Mouse (Mus musculus): ENCODE data around the gene Clnk. TPM values are rescaled to one million over a fixed set of nuclear protein-coding genes. Genes with fewer than 3 reads are reported as not detected.

Gene Clnk
- polyA plus RNA-seq, 1 experiment from 2014 or later, result 0.31 TPM

GRCm38 (mm10) chr5:38875403-38875802 lies 1.2 kb downstream of the Clnk start:
- no peaks in the 10 kb centered on the region for H3K36me3 ChIP-seq
- no peaks in the 10 kb centered on the region for H3K4me1 ChIP-seq
- H3K4me3 ChIP-seq, result no peak overlapping the region
- no peak overlapping the region for H3K4me2 ChIP-seq
- 47% methylated on average over 3 of the region's 3 CpGs for WGBS
- no peaks in the 10 kb centered on the region for H3K9me3 ChIP-seq
- H3K9ac ChIP-seq, result no peak overlapping the region
- no peak for ATAC-seq (ENCODE audit: insufficient number of reproducible peaks, low FRiP score, low TSS enrichment, low read depth)
- H3K27me3 ChIP-seq, result no peaks in the 10 kb centered on the region
- H3K27ac ChIP-seq, result no peak overlapping the region

DNA sequence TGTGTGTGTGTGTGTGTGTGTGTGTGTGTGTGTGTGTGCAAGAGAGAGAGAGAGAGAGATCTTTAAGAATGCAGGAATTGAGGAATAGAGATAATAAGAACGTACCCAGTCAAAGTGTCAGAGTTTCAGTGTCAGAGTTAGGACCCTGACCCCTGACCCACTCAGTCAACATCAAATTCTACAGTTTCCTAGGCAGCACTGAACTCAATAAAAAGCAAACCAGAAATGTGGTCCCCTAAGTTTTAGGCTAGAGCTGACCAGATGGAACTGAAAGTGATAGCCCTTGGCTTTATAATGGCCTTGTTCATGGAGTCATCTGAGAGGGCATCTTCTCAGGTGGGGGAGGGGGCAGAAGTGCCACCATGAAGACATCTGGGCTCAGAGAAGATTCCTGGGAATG lies 1.7 kb downstream of the Clnk start:
- Histone ChIP-seq H3K4me3 (no peak overlapping the region), H3K36me3 (no peaks in the 10 kb centered on the region), H3K9ac (no peak overlapping the region), H3K4me1 (no peaks in the 10 kb centered on the region), H3K27ac (no peak overlapping the region), H3K9me3 (no peaks in the 10 kb centered on the region), H3K4me2 (no peak overlapping the region), H3K27me3 (no peaks in the 10 kb centered on the region)
- 65% methylated on average over 1 of the region's 1 CpGs for WGBS
- no peak for ATAC-seq (ENCODE audit: insufficient number of reproducible peaks, low FRiP score, low TSS enrichment, low read depth)

GRCm38 (mm10) chr5:38872906-38873305 lies 3.7 kb downstream of the Clnk start:
- no peak for ATAC-seq (ENCODE audit: insufficient number of reproducible peaks, low FRiP score, low TSS enrichment, low read depth)
- no peaks in the 10 kb centered on the region for H3K36me3 ChIP-seq
- H3K9ac ChIP-seq, result no peak overlapping the region
- no peak overlapping the region for H3K4me3 ChIP-seq
- H3K4me1 ChIP-seq, result no peaks in the 10 kb centered on the region
- no peak overlapping the region for H3K27ac ChIP-seq
- WGBS, result 96% methylated on average over 3 of the region's 3 CpGs
- H3K27me3 ChIP-seq, result no peaks in the 10 kb centered on the region
- H3K4me2 ChIP-seq, result no peak overlapping the region
- no peaks in the 10 kb centered on the region for H3K9me3 ChIP-seq

GRCm38 (mm10) chr5:38871591-38871990 lies 5.0 kb downstream of the Clnk start:
- H3K27me3 ChIP-seq, result no peaks in the 10 kb centered on the region
- H3K4me3 ChIP-seq, result no peak overlapping the region
- no peaks in the 10 kb centered on the region for H3K36me3 ChIP-seq
- no peaks in the 10 kb centered on the region for H3K9me3 ChIP-seq
- no peak overlapping the region for H3K4me2 ChIP-seq
- H3K9ac ChIP-seq, result no peak overlapping the region
- no peaks in the 10 kb centered on the region for H3K4me1 ChIP-seq
- ATAC-seq (ENCODE audit: insufficient number of reproducible peaks, low FRiP score, low TSS enrichment, low read depth), result no peak
- no peak overlapping the region for H3K27ac ChIP-seq
- 33% methylated on average over 2 of the region's 2 CpGs for WGBS

DNA sequence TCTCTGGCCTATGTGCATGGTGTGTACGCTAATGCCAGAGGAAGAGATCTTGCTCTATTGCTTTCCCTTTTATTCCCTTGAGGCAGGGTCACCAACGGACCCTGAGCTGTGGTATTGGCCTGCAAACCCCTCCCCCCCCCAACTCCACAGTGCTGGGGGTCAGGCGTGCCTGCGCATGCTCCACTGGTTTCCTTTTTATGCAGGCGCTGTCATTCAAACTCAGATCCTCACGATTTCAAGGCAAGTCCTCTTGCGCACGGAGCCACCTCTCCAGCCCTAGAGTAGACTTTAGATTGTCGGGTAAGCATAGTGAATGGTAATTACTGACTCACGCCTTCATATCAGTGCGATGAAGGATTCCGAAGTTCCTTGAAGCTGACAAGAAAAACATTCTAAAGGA lies 6.1 kb downstream of the Clnk start:
- Histone ChIP-seq H3K4me2 (no peak overlapping the region), H3K27me3 (no peaks in the 10 kb centered on the region), H3K4me3 (no peak overlapping the region), H3K9me3 (no peaks in the 10 kb centered on the region), H3K9ac (no peak overlapping the region), H3K36me3 (no peaks in the 10 kb centered on the region), H3K4me1 (no peaks in the 10 kb centered on the region), H3K27ac (no peak overlapping the region)
- no peak for ATAC-seq (ENCODE audit: insufficient number of reproducible peaks, low FRiP score, low TSS enrichment, low read depth)
- WGBS, result 76% methylated on average over 12 of the region's 12 CpGs

DNA sequence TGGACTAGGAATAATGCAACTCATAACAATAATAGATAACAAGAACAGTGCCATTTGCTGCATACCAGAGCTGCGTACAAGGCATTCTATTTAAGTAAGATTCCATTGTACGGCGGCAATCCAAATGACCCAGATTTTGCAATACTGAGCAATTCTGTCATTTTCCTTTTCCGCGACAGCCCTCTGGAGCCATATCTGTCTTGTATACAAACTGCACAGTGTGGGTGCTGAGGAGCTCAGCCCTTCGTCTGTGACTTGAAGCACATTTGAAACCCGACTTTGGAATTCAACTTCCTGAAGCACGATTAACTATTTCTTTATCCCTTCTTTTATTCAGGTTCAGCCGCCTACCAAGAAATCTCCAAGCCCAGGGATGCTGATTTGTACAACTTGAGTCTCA lies 6.6 kb downstream of the Clnk start:
- no peak overlapping the region for H3K4me3 ChIP-seq
- H3K4me1 ChIP-seq, result no peaks in the 10 kb centered on the region
- no peak overlapping the region for H3K4me2 ChIP-seq
- no peak overlapping the region for H3K9ac ChIP-seq
- ATAC-seq (ENCODE audit: insufficient number of reproducible peaks, low FRiP score, low TSS enrichment, low read depth), result no peak
- no peaks in the 10 kb centered on the region for H3K9me3 ChIP-seq
- no peaks in the 10 kb centered on the region for H3K27me3 ChIP-seq
- no peak overlapping the region for H3K27ac ChIP-seq
- no peaks in the 10 kb centered on the region for H3K36me3 ChIP-seq
- WGBS, result 84% methylated on average over 9 of the region's 9 CpGs

GRCm38 (mm10) chr5:38864624-38865023 lies 12.0 kb downstream of the Clnk start:
- Histone ChIP-seq H3K4me3 (no peak overlapping the region), H3K9me3 (no peaks in the 10 kb centered on the region), H3K27ac (no peak overlapping the region), H3K27me3 (no peaks in the 10 kb centered on the region), H3K9ac (no peak overlapping the region), H3K4me1 (no peaks in the 10 kb centered on the region), H3K36me3 (no peaks in the 10 kb centered on the region), H3K4me2 (no peak overlapping the region)
- no peak for ATAC-seq (ENCODE audit: insufficient number of reproducible peaks, low FRiP score, low TSS enrichment, low read depth)
- WGBS, result 88% methylated on average over 6 of the region's 6 CpGs

DNA sequence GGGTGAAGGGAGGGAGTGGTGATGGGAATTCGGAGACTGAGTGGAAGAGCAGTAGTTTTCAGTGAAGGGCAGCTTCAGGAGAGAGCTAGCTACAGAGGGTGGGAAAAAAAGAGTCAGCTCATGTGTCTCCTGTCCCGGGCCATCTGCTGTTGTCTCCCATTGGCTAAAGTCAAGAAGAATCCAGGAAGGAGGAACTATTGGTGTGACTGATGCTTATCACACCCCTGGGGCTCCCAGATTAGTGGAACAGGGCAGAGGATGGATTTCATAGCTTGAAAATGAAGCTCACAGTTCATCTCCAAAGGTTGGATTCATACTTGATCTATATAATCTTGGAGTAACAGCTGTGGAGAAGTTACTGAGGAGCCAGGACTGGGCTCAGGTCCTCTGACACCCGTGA lies 13.6 kb downstream of the Clnk start:
- 50% methylated on average over 3 of the region's 3 CpGs for WGBS
- H3K9me3 ChIP-seq, result no peaks in the 10 kb centered on the region
- no peaks in the 10 kb centered on the region for H3K36me3 ChIP-seq
- no peaks in the 10 kb centered on the region for H3K27me3 ChIP-seq
- no peak overlapping the region for H3K4me2 ChIP-seq
- no peak overlapping the region for H3K9ac ChIP-seq
- H3K4me1 ChIP-seq, result peaks cover 7% of the 10 kb centered on the region
- no peak overlapping the region for H3K27ac ChIP-seq
- H3K4me3 ChIP-seq, result no peak overlapping the region
- no peak for ATAC-seq (ENCODE audit: insufficient number of reproducible peaks, low FRiP score, low TSS enrichment, low read depth)

GRCm38 (mm10) chr5:38862288-38862985 lies 14.2 kb downstream of the Clnk start:
- Histone ChIP-seq H3K36me3 (no peaks in the 10 kb centered on the region), H3K4me1 (peaks cover 11% of the 10 kb centered on the region), H3K27ac (no peak overlapping the region), H3K4me3 (no peak overlapping the region), H3K9ac (no peak overlapping the region), H3K27me3 (no peaks in the 10 kb centered on the region), H3K4me2 (no peak overlapping the region), H3K9me3 (no peaks in the 10 kb centered on the region)
- ATAC-seq (ENCODE audit: insufficient number of reproducible peaks, low FRiP score, low TSS enrichment, low read depth), result no peak
- WGBS, result 51% methylated on average over 13 of the region's 13 CpGs

- ATAC-seq (ENCODE audit: insufficient number of reproducible peaks, low FRiP score, low TSS enrichment, low read depth), result no peak
- Histone ChIP-seq H3K4me2 (no peak overlapping the region), H3K4me3 (no peak overlapping the region), H3K27ac (no peak overlapping the region), H3K9ac (no peak overlapping the region), H3K9me3 (no peaks in the 10 kb centered on the region), H3K36me3 (no peaks in the 10 kb centered on the region), H3K27me3 (no peaks in the 10 kb centered on the region), H3K4me1 (peaks cover 11% of the 10 kb centered on the region)
- WGBS, result 21% methylated on average over 4 of the region's 4 CpGs
Observed at GRCm38 (mm10) chr5:38858015-38858721, 18.4 kb downstream of the Clnk start.

DNA sequence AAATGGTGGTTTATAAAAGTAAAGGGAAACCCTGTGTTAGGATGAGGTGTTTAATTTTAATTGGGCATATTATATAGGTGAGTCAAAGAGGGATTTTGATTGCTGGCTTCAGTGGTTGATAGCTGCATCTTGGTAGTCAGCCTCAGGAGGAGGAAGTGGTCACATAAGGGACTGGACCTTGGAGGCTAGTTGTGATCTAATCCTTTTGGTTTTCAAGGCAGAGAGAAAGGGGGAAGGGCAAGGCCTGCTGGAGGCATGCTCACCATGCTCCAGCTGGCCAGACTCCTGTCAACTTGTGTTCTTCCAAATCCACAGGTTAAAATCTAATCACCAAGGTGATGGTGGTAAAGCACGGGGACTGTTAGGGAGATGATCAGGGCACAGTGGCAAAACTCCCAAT lies 19.0 kb downstream of the Clnk start:
- 39% methylated on average over 1 of the region's 1 CpGs for WGBS
- Histone ChIP-seq H3K4me3 (no peak overlapping the region), H3K36me3 (no peaks in the 10 kb centered on the region), H3K27ac (no peak overlapping the region), H3K9me3 (no peaks in the 10 kb centered on the region), H3K4me1 (peaks cover 11% of the 10 kb centered on the region), H3K27me3 (no peaks in the 10 kb centered on the region), H3K9ac (no peak overlapping the region), H3K4me2 (no peak overlapping the region)
- ATAC-seq (ENCODE audit: insufficient number of reproducible peaks, low FRiP score, low TSS enrichment, low read depth), result no peak

DNA sequence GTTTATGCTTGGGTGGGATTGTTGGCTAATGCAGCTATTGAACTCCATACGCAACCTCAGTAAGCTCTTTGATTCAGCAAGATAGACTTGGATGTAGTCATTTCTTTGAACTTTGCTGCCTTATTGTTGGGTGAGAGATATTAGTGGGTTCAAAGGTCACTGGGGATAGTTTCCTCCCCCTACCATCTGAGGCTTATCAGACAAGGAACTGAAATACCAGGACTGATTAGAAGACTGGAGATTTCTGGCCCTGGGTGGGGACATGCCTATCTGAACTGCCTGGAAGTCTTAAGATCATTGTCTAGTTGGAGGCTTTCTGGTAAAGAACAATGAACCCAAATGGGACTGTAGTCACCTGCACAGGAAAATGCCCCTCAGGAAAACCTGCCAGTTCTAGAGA lies 26.4 kb downstream of the Clnk start:
- Histone ChIP-seq H3K9ac (no peak overlapping the region), H3K4me2 (no peak overlapping the region), H3K27ac (no peak overlapping the region), H3K4me3 (no peak overlapping the region), H3K36me3 (no peaks in the 10 kb centered on the region), H3K27me3 (no peaks in the 10 kb centered on the region), H3K9me3 (no peaks in the 10 kb centered on the region), H3K4me1 (no peaks in the 10 kb centered on the region)
- WGBS, result 97% methylated on average over 1 of the region's 1 CpGs
- ATAC-seq (ENCODE audit: insufficient number of reproducible peaks, low FRiP score, low TSS enrichment, low read depth), result no peak

Data from limb, embryonic 15.5 days (tissue).